Mouse (Mus musculus) midbrain, embryonic 13.5 days (tissue): ENCODE measurements around the gene Rnf213. TPM values are rescaled to one million over a fixed set of nuclear protein-coding genes. Genes with fewer than 3 reads are reported as not detected.

Experiments used
- ATAC-seq: fragments of 200-750 bp; cut with Nextera tagmentation; 2 replicates; pipeline ENCODE4 v1.8.0; 2017; ENCODE audit warnings: mild to moderate bottlenecking, moderate TSS enrichment, moderate library complexity
- H3K27ac ChIP-seq: fragments of 300-500 bp; sonication (generic); 2 replicates; pipeline ENCODE4 v1.5.1; 2015; ENCODE audit warnings: inconsistent platforms, mild to moderate bottlenecking, moderate library complexity
- H3K27me3 ChIP-seq: fragments of 300-500 bp; sonication (generic); 2 replicates; pipeline ENCODE4 v1.6.1; 2015; ENCODE audit warnings: mild to moderate bottlenecking, inconsistent platforms
- H3K36me3 ChIP-seq: fragments of 300-500 bp; sonication (generic); 2 replicates; pipeline ENCODE4 v1.6.1; 2015; ENCODE audit warnings: mild to moderate bottlenecking, inconsistent platforms
- H3K4me1 ChIP-seq: fragments of 300-500 bp; sonication (generic); replicated peaks from 2 replicates; pipeline ENCODE4 v1.6.1; 2015; ENCODE audit warnings: inconsistent platforms
- H3K4me2 ChIP-seq: fragments of 300-500 bp; sonication (generic); replicated peaks from 2 replicates; pipeline ENCODE4 v1.6.1; 2015; ENCODE audit warnings: moderate library complexity, mild to moderate bottlenecking, inconsistent platforms
- H3K4me3 ChIP-seq: fragments of 300-500 bp; sonication (generic); replicated peaks from 2 replicates; pipeline ENCODE4 v1.5.1; 2015; ENCODE audit warnings: mild to moderate bottlenecking, inconsistent platforms
- H3K9ac ChIP-seq: fragments of 300-500 bp; sonication (generic); replicated peaks from 2 replicates; pipeline ENCODE4 v1.6.1; 2015; ENCODE audit warnings: mild to moderate bottlenecking, inconsistent platforms
- H3K9me3 ChIP-seq: fragments of 300-500 bp; sonication (generic); 2 replicates; pipeline ENCODE4 v1.6.1; 2016; ENCODE audit warnings: mild to moderate bottlenecking, inconsistent platforms
- WGBS: fragments of 180-500 bp; shearing (Covaris S2); methylation state at CpG from one replicate; pipeline ENCODE4 v1.1.7; 2015; 5-methylcytosine and 5-hydroxymethylcytosine counted together
- microRNA counts: library from miRNA; unstranded; fragments of <30 nt; microRNA quantifications from one replicate; lab custom pipeline; 2016
- microRNA-seq: library from miRNA; unstranded; fragments of <30 nt; microRNA quantifications from one replicate; pipeline ENCODE4, GENCODE M21; 2016
- polyA plus RNA-seq: library from polyadenylated mRNA; unstranded; fragments of >200 nt; fragmentation: Nextera tagmentation; extraction: Ambion mirVana; gene quantifications from 2 replicates; pipeline ENCODE4 v1.2.1, GENCODE M21; 2015

Gene Rnf213
- polyA plus RNA-seq, 1 experiment from 2014 or later = 0.66 TPM

GRCm38 (mm10) chr11:119522779-119523178 lies 129.9 kb downstream of the Rnf213 start:
- 81% methylated on average over 8 of the region's 8 CpGs for WGBS
- no peak overlapping the region for H3K4me3 ChIP-seq
- H3K9me3 ChIP-seq = 0 out of 2 replicates have a peak, but pooled peaks cover 4% of the 10 kb centered on the region
- peaks cover 4% of the 10 kb centered on the region; the same call in 1 of the 2 replicates for H3K4me1 ChIP-seq
- H3K4me2 ChIP-seq = no peak overlapping the region
- no peak for ATAC-seq
- no peaks in the 10 kb centered on the region for H3K27me3 ChIP-seq
- no peak overlapping the region for H3K9ac ChIP-seq
- H3K36me3 ChIP-seq = no peaks in the 10 kb centered on the region
- no peak overlapping the region for H3K27ac ChIP-seq

GRCm38 (mm10) chr11:119523392-119523791 lies 130.5 kb downstream of the Rnf213 start:
- Histone ChIP-seq H3K4me1 (peaks cover 4% of the 10 kb centered on the region; the same call in 1 of the 2 replicates), H3K4me2 (no peak overlapping the region), H3K27me3 (no peaks in the 10 kb centered on the region), H3K9me3 (0 out of 2 replicates have a peak, but pooled peaks cover 4% of the 10 kb centered on the region), H3K9ac (no peak overlapping the region), H3K27ac (no peak overlapping the region), H3K36me3 (no peaks in the 10 kb centered on the region), H3K4me3 (no peak overlapping the region)
- 92% methylated on average over 3 of the region's 3 CpGs for WGBS
- ATAC-seq = no peak

GRCm38 (mm10) chr11:119524545-119524949 lies 131.6 kb downstream of the Rnf213 start:
- H3K27me3 ChIP-seq = no peaks in the 10 kb centered on the region
- ATAC-seq = peak; percentile 95
- H3K27ac ChIP-seq = 0 out of 2 replicates have a peak overlapping the region, but pooled peaks have one; percentile 35
- H3K9ac ChIP-seq = no peak overlapping the region
- H3K36me3 ChIP-seq = no peaks in the 10 kb centered on the region
- 0 out of 2 replicates have a peak, but pooled peaks cover 4% of the 10 kb centered on the region for H3K9me3 ChIP-seq
- 1% methylated on average over 33 of the region's 33 CpGs for WGBS
- peak overlapping the region; percentile 55 for H3K4me2 ChIP-seq
- peak overlapping the region; percentile 38 for H3K4me3 ChIP-seq
- peaks cover 4% of the 10 kb centered on the region; the same call in 1 of the 2 replicates for H3K4me1 ChIP-seq

GRCm38 (mm10) chr11:119526068-119526966 lies 133.4 kb downstream of the Rnf213 start:
- ATAC-seq = no peak
- Histone ChIP-seq H3K4me2 (no peak overlapping the region), H3K4me1 (peaks cover 4% of the 10 kb centered on the region; the same call in 1 of the 2 replicates), H3K27me3 (no peaks in the 10 kb centered on the region), H3K4me3 (no peak overlapping the region), H3K36me3 (no peaks in the 10 kb centered on the region), H3K27ac (no peak overlapping the region), H3K9ac (no peak overlapping the region), H3K9me3 (0 out of 2 replicates have a peak, but pooled peaks cover 4% of the 10 kb centered on the region)
- WGBS = 85% methylated on average over 14 of the region's 14 CpGs

- H3K36me3 ChIP-seq = no peaks in the 10 kb centered on the region
- no peak overlapping the region for H3K4me3 ChIP-seq
- ATAC-seq = no peak
- WGBS = 65% methylated on average over 11 of the region's 11 CpGs
- no peaks in the 10 kb centered on the region for H3K27me3 ChIP-seq
- peaks cover 11% of the 10 kb centered on the region; the same call in 1 of the 2 replicates for H3K4me1 ChIP-seq
- no peaks in the 10 kb centered on the region for H3K9me3 ChIP-seq
- H3K27ac ChIP-seq = no peak overlapping the region
- H3K9ac ChIP-seq = no peak overlapping the region
- no peak overlapping the region for H3K4me2 ChIP-seq
Observed at GRCm38 (mm10) chr11:119528930-119529329, 136.0 kb downstream of the Rnf213 start.

- 73% methylated on average over 8 of the region's 8 CpGs for WGBS
- Histone ChIP-seq H3K9me3 (no peaks in the 10 kb centered on the region), H3K4me3 (no peak overlapping the region), H3K9ac (0 out of 2 replicates have a peak overlapping the region, but pooled peaks have one; percentile 7), H3K4me2 (no peak overlapping the region), H3K4me1 (0 out of 2 replicates have a peak, but pooled peaks cover 8% of the 10 kb centered on the region), H3K27me3 (no peaks in the 10 kb centered on the region; the same call in 1 of the 2 replicates), H3K36me3 (no peaks in the 10 kb centered on the region), H3K27ac (no peak overlapping the region)
- ATAC-seq = no peak
Observed at GRCm38 (mm10) chr11:119532460-119532859, 139.6 kb downstream of the Rnf213 start.

- Histone ChIP-seq H3K9ac (no peak overlapping the region), H3K9me3 (no peaks in the 10 kb centered on the region), H3K4me3 (no peak overlapping the region), H3K27me3 (peaks cover 4% of the 10 kb centered on the region; the same call in 1 of the 2 replicates), H3K27ac (no peak overlapping the region), H3K4me1 (0 out of 2 replicates have a peak, but pooled peaks cover 8% of the 10 kb centered on the region), H3K4me2 (no peak overlapping the region), H3K36me3 (no peaks in the 10 kb centered on the region)
- ATAC-seq = no peak
- WGBS = 72% methylated on average over 7 of the region's 7 CpGs
Observed at GRCm38 (mm10) chr11:119533745-119534144, 140.8 kb downstream of the Rnf213 start.

MicroRNA genes within 50 kb of the gene (microRNA counts, 519-probe panel; counts per million panel counts)
- microRNA mmu-miR-1932 (lab: Ali Mortazavi, UCI) = 110 counts per million, percentile 56 among the panel's probes with 10 or more counts

Small RNA genes lying within 50 kb of the gene (microRNA-seq; reads per million reads assigned to microRNA genes)
- gene Mir1932 = not detected

Other genes starting within 250 kb of the Rnf213 start
- gene Tbc1d16, start 164.6 kb upstream of the Rnf213 start, polyA plus RNA-seq = 50.0 and 53.1 TPM in 2 replicates
- 17.6 and 18.1 TPM in 2 replicates for gene Ccdc40, start 164.5 kb upstream of the Rnf213 start, polyA plus RNA-seq
- 49.9 and 50.7 TPM in 2 replicates for gene Gaa, start 125.2 kb upstream of the Rnf213 start, polyA plus RNA-seq
- gene Eif4a3, start 93.0 kb upstream of the Rnf213 start, polyA plus RNA-seq = 317 and 341 TPM in 2 replicates
- gene Card14, start 85.3 kb upstream of the Rnf213 start, polyA plus RNA-seq = 0.08 and 0.09 TPM in 2 replicates
- 3.1 and 4.0 TPM in 2 replicates for gene Sgsh, start 37.6 kb upstream of the Rnf213 start, polyA plus RNA-seq
- 4.3 and 5.0 TPM in 2 replicates for gene Slc26a11, start 37.5 kb upstream of the Rnf213 start, polyA plus RNA-seq
- gene Endov, start 98.2 kb downstream of the Rnf213 start, polyA plus RNA-seq = 22.8 and 22.9 TPM in 2 replicates
- gene Nptx1, start 154.7 kb downstream of the Rnf213 start, polyA plus RNA-seq = 7.3 and 8.6 TPM in 2 replicates
- gene Rptor, start 209.8 kb downstream of the Rnf213 start, polyA plus RNA-seq = 9.7 and 11.7 TPM in 2 replicates